Mouse (Mus musculus): ENCODE measurements around the gene Aif1l.

Aif1l gene

DNA sequence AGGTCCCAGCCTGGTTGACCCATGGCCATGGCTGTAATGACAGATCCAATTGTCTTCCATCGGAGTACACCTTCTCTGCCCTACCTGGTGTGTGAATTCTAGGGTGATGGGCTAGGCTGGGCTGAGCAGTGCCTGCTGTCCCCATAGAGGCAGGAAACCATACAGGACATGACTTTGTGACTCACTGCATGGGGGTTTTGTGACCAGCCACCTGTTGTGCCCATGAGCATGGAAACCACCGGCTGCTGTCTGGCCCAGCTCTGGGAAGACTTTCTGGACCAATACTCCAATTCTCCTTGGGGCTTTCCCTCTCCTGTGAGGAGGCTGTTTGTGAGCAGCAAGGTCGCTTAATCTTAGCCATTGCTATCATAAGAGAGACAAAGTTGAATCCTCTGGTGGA lies 2.8 kb downstream of the Aif1l start:
- DNase-seq (ENCODE audit: low spot score), result no peak

DNA sequence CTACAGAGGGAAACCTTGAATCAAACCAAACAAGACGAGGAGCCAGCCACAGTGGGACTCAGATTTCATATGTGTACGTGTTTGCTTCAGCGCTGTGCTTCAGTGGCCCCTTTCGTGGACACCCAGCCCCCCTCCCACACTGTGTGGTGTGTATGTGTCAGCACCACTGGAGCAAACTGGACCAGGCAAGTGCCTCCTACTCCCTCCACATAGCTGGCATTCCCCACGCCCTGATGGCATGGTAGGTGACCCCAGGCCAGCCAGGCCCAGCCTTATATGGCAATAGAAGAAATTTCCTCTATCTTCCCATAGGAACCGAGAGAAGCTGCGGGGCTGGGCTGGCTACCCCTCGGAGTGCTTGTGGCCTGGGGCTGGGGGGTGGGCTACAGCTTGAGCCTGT lies 3.7 kb downstream of the Aif1l start:
- DNase-seq (ENCODE audit: low spot score), result no peak

DNA sequence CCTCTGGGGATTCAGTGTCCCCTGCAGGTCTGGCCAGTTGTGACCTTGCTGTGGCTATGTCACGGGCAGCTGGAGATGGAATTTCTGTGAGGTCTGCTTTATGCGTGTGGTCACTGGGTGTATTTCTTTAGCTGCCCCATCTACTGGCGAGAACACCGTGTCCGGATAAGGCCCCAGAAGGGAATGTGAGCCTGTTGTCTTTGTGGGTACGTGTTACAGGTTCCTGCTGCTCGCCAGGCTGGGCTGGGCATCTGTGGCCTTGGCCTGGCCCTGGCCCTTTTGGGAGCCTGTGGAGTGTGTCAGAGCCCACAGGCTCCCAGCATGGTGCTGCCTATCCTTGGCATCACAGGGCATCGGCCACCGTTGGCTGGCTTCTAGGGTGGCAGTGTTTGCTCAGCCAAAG lies 4.8 kb downstream of the Aif1l start:
- no peak for DNase-seq (ENCODE audit: low spot score)

DNA sequence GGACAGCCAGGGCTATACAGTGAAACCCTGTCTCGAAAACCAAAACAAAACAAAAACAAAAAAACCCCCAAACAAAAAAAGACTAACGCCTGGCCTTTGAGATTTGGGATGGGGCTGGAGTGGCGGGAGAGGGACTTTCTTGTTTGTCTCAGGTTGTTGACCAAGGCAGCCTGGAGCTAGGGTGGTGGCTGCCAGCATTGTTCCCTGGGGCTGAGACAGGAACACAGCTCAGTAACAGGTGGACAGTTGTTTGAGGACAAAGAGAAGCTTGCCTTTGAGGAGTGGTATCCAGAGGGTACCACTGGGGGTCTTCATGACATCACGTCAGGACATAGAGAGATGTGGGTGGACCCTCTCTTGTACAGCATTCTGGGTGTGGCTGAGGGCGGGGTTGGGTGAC lies 5.7 kb downstream of the Aif1l start:
- DNase-seq (ENCODE audit: low spot score), result no peak

DNA sequence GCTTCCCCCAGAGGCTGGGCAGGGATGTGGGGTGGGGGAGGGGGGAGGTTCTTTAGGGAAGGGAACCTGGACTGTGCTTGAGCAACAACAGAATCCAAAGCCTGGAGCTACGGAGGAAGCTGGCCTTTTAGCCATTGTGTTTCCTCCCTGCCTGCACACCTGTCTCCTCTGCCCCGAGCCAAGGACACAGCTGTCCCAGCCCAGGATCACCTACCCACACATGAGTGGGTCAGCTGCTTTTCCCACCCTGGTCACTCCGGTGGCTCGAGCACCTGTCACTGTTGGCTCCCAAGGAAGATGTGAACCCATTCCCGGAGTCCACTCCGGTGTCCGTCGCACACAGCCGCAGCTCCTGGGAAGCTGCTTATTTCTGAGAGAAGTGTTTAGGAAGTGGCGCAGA lies 7.3 kb downstream of the Aif1l start:
- no peak for DNase-seq (ENCODE audit: low spot score)

DNA sequence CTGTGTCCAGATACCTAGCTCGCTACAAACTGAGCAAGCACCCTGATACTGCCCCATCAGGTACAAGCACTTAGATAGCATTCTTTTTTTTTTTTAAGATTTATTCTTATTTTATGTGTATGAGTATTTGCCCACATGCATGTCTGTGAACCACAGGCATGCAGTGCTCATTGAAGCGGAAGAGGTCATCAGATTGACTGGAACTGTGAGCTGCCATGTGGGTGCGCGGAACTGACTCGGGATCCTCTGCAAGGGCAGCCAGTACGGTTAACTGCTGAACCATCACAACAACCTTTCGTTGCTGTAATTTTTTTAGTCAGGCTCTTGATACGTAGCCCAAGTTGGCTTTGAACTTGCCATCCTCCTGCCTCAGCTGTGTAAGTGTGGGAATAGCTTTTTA lies 11.0 kb downstream of the Aif1l start:
- DNase-seq (ENCODE audit: low spot score), result no peak

DNA sequence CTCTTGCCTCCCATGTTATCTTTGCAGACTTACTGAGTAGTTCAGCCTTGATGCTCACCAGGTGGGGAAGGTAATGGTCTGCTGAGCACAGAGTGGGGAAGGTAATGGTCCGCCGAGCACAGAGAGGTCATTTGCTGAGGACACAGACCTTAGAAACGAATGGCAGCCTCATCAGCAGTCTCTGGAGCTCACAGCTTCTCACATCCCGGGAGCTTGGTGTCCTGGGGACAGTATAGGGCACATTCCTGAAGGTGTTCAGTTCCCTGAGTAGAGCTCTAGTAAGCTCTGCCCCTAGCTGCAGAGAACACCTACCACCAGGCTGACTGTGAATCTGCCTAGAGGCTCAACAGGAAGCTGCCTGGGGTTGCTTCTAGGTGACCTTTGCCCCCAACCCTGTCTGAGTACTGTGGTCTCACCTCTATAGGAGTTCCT lies 11.9 kb downstream of the Aif1l start:
- DNase-seq (ENCODE audit: low spot score), result peak; percentile 80

DNA sequence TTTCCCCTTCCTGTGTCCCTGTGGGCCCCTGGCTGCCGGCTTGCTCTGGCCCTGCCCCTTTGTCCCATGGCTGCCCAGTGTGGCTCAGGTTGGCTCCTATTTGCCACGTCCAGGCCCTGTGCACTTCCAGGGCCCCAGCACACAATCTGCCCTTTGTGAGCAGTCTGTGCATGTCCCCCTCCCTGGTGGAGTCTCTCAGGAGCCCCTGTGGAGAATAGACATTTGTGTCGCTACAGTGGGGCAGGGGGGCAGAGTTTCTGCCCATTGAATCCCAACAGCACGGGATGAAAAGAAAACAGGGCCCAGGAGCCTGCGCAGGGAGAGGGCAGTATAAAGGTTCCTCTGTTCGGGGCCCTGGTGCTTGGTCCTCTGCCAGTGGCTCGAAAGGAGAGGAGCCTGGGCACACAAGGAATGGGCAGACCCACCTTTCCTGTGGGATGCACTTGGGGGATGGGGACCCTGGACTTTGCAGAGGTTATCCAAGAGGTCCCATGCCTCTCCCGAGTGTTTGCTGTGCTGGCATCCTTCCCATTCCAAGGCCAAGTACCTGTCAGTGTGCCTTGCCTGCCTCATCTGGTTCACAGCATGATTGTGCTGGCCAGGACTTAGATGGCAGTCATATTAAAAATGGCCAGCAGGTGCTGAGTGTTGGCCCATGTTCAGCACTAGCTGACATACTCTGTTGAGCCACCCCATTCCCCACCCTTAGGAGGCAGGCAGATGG lies 12.7 kb downstream of the Aif1l start:
- no peak for DNase-seq (ENCODE audit: low spot score)

DNA sequence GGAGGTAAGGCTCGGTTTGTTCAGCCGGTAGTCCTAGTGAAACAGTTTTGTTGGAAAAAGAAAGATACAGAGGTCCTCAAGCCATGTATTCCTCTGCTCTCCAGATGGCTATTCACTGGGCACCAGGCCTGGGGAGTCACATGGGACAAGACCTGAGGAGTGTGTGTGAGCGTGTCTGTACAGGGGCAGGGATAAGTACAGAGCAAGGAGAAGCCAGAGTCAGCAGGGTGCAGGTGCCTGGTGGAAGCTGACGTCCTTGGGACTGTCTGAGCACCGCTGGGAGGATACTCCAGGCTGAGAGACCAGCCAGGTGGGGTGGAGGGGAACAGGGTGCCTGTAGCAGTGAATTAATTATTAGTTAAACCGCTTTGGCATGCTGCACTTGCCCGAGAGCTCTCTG lies 13.6 kb downstream of the Aif1l start:
- DNase-seq (ENCODE audit: low spot score), result no peak

DNA sequence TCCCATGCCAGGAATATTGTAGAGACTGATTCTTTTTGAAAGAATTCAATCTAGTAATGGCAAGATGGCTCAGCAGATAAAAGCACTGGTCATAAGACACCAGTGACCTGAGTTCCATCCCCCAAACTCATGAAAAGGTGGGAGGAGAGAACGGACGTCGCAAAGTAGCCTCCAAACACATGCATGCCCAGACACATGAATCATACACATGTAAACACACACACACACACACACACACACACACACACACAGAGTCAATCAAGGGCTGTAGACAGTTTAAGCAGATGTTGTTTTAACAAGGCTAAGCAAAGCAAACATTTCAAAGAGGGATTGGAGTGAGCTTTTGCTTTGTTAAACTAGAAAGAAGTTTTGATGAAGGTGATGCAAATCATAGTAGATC lies 14.3 kb downstream of the Aif1l start:
- no peak for DNase-seq (ENCODE audit: low spot score)

DNA sequence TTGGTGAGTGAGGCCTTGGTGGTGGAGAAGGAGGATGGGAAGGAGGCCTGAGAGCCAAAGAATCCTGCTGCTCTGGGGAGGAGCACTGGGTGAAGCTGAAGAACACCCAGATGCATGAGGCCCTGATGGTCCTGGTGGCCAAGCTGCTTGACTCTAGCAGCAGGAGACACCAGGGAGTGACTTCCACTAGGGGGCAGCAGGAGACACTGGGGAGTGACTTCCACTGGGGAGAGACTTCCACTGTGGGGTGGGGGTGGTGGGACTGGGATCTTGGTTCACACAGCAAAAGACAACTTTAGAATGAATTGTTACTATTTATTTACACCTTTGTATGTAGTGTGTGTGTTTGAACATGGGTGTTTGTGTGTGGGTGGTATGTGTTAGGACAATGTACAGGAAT lies 15.2 kb downstream of the Aif1l start:
- DNase-seq (ENCODE audit: low spot score), result no peak

DNA sequence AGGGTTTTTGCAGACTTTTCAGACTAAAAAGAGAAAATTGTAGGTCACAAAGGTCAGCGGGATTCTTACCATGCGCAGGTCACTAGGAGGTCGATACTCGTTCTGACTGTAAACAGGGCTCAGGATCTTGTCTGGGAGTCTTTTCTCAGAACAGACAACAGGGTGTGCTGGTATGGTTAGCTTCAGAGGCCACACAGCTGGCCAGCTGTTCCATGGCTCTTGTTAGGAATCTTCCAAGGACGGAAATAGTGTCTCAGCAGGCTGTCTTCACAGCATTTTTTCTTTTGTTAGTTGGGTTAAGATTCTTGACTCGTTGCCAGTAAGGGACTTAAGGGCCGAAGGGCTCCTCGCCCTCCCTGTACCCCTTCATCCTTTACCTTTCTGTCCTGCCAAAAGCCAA lies 16.9 kb downstream of the Aif1l start:
- no peak for DNase-seq (ENCODE audit: low spot score)

DNA sequence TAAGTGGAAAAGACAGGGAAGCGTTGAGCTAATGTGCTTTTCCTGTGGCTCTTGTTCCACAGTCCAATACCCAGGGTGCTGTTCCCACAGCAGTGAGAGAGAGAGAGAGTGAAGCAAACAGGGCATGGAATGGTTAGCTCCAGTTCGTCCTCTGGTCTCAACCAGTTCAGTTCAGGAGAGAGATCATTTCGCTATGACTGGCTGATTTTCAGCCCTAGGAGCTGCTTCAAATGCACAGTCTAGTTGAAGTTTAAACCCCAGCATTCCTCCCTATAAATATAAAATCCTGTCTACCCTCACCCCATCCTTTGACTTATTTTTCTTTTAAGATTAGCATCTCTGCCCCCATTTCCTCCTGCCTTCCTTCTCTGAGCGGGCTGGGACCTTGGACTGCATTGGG lies 22.6 kb downstream of the Aif1l start:
- DNase-seq (ENCODE audit: low spot score), result no peak

DNA sequence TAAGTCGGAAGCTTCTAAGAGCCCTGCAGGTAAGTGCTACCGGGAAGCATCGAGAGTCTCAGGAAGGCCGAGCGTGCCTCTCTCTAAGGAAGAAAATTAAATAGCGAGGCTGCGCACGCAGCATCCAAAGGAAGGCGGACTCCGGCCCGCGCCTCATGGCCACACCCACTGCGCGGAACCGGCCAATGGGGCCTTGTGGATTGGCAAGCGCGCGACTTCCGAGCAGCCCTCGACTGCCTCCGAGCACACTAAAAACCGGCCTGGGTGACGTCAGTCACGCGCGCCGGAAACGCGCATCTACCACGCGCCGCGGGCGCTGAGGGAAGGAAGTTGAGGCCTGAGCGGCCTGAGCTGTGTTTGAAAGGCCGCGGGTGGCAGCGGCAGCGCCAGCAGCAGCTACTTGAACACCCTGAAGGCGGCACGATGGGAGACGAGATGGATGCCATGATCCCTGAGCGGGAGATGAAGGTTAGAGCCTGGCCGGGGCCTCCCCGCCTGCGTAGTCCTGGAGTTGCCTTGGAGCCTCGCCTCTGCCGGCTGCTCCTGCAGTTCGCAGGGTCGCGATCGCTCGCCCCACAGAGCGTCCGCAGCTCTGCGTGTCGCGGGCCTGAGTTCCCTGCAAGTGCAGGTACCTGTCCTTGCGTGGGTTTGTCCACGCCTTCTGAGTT lies 24.3 kb downstream of the Aif1l start, which contains the start of gene Nup214:
TSS of gene Nup214 (plus strand) at position 296 of the 668 bp plus-strand sequence.
- peak; percentile 98 for DNase-seq (ENCODE audit: low spot score)

DNA sequence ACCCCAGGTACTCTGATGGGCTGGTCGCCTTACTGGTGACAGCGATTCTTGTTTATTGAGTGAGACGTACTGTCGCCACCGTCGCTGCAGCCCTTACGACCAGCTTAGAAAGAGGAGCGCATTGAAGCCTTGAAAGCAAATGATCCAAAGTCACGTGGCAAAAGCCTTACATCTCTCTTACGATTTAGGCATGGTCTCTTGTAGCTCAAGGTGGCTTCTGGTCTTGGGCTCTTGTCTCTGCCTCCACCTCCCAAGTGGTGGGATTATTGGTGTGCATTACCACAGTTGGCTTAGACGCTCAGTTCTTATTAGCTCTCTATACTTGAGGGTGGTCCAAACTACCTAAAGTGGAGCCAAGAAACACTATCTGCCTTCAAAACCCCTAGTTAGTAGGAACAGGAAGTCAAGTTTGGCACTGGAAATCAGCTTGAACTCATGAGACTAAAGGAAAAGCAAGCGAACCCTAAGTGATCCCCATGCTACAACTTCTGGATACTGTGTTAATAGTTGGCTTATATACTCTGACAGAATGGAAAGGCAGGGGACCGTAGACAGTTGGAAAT lies 25.0 kb downstream of the Aif1l start:
- no peak for DNase-seq (ENCODE audit: low spot score)

DNA sequence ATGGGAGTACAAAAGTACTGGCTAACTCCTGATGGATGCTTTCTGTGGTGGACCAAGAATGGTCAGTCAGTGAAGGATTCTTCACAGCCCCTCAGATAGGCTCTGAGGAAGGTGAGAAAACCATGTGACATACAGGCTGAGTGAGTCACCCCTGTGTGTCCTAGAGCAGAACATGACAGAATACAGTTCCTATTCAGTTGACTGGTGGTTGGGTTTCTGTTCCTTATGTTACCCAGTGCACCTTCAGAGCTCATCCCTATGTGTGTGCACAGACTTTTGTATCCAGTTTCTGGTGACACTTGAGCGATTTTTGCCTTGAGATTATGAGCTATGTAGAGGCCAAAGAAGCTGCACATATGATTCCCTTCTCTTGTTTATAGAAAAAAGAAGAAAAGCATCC lies 37.8 kb downstream of the Aif1l start:
- no peak for DNase-seq (ENCODE audit: low spot score)

DNA sequence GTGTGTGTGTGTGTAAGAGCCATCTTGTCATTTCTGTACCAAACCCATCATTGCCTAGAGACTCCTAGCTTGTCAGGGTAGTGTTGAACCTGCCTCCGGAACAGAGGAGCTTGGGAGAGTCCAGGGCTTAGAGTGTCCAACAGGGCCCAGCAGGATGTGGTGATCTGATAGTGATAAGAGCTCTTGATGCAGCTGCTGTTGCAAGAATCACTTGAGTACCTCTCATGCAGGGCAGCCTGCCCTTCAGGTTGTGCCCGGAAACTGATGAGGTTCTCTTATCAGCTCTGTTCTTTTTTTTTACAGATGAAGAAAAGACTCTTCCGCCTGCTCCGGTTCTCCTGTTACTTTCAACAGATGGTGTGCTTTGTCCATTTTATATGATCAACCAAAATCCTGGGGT lies 41.0 kb downstream of the Aif1l start:
- DNase-seq (ENCODE audit: low spot score), result no peak

DNA sequence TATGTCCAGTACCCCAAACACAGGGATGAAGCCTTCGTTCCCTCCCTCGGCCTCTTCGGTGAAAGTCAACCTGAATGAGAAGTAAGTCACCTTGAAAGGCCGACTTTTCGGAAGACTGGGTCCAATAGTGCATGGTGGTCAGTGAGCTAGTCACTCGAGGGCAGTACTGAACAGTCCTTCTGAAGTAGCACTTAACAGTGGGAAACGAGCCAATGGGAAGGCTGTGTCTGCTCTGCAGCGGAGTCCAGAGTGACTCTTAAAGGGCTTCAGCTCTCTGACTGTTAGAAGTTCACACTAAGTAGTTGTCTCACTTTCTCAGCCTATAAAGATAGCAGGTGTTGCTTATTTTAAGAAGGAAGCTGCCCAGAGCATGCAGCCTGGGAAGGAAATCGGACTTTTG lies 45.0 kb downstream of the Aif1l start:
- DNase-seq (ENCODE audit: low spot score), result no peak

DNA sequence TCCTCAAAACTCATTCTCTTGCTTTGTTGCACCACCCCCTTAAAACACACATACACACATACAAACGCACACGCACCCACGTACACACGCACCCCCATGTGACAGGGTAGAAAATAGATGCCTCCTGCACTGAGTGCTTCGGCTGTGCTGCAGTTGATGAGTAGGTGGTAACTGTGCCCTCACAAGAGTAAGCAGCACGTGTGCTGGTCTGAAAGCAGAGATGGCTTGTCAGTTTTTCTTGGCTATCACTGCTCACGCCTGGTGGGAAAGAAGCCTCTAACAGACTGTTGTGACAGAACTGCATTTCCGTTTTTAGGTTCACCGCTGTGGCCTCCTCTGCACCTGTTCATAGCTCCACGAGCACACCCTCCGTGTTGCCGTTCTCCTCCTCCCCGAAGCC lies 46.1 kb downstream of the Aif1l start:
- no peak for DNase-seq (ENCODE audit: low spot score)

DNA sequence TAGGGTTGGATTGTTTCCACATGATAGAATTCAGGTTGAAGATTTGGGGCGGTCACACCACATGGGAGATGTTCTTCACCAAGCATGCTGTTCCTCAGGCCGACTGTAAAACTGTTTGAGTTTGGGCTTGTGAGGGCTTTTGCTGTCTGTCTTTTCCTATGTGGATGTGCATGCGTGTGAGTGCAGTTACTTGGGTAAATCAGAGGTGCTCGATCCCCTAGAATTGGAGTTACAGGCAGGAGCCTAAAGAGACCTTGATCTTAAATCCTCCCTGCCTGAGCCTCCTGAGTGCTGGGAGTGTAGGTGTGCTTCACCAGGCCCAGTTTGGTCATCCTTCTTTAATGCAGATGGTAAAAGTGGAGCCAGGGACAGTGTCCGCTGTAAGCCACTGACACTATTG lies 47.6 kb downstream of the Aif1l start:
- no peak for DNase-seq (ENCODE audit: low spot score)

DNA sequence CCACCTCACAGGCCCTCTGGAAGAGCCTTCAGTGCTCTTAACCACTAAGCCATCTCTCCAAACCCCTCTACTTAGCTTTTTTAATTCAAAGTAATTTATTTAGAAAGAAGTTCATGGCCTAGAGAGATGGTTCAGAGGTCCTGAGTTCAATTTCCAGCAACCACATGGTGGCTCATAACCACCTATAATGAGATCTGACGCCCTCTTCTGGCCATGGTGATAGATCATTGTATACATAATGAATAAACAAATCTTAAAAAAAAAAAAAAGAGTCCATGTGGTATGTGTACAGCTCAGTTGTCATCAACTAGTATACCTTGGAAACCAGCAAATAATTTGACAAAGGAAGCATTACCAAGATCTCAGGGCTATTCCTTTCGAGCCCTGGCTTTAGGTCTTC lies 48.5 kb downstream of the Aif1l start:
- DNase-seq (ENCODE audit: low spot score), result no peak

DNA sequence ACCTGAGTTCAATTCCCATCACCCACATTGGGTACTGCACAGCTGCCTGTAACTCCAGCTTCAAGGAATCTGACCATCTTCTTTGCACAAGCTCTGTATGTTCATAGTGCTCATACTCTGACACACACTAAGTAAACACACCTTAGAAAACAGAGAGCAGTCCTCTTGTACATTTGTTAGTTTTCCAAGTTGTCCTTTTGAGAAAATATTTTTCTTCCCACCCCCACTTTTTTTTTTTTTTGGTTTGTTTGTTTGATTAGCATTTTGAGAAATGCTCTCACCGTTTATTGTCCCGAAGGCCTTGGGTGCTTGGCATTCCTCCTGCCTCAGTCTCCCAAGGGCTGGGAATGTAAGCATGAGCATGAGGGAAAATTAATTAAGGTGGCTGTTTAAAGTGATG lies 58.4 kb downstream of the Aif1l start:
- no peak for DNase-seq (ENCODE audit: low spot score)

DNA sequence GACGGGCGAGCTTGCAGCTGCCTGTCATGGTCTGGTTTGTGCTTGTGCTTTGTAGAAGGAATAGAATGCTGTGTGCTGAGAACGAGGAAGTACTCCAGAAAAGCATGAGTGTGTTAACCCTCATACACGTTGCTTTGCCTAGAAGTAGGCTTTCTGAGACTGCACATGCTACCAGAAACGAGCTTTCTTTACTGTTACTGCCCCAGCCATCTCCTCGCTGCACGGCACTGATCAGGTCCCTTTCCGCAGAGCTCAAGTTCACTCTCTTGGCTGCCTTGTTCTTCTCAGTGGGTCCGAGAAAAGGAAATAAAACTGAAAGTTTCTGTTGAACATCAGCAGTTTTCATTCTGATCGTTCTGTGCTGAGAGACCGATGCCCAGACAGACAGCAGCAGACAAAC lies 58.8 kb downstream of the Aif1l start:
- DNase-seq (ENCODE audit: low spot score), result no peak

DNA sequence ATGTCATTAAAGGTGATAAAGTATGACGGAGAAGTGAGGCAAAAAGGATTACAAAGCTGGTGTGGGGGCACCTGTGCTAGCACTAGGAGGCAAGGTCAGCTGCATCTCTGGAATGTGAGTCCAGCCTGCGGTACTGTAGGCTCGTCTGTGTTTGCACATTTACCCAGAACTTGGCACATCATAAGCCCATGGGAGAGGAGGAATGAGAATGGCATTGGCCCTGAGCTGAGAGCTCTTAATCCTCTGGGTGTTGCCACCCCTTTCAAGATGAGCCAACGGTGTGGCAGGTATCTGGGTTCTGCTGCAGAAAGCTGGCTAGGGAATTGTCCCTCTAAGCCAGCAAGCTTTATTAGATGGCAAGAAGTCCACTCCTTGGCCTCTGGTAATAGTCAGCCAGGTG lies 69.8 kb downstream of the Aif1l start:
- DNase-seq (ENCODE audit: low spot score), result no peak

Data from yolk sac, embryonic 10.5 days (tissue).